Mouse (Mus musculus): ENCODE measurements around the gene Ror2. TPM values are rescaled to one million over a fixed set of nuclear protein-coding genes. Genes with fewer than 3 reads are reported as not detected.

Ror2 gene
- polyA plus RNA-seq, 1 experiment: 5.9 TPM

DNA sequence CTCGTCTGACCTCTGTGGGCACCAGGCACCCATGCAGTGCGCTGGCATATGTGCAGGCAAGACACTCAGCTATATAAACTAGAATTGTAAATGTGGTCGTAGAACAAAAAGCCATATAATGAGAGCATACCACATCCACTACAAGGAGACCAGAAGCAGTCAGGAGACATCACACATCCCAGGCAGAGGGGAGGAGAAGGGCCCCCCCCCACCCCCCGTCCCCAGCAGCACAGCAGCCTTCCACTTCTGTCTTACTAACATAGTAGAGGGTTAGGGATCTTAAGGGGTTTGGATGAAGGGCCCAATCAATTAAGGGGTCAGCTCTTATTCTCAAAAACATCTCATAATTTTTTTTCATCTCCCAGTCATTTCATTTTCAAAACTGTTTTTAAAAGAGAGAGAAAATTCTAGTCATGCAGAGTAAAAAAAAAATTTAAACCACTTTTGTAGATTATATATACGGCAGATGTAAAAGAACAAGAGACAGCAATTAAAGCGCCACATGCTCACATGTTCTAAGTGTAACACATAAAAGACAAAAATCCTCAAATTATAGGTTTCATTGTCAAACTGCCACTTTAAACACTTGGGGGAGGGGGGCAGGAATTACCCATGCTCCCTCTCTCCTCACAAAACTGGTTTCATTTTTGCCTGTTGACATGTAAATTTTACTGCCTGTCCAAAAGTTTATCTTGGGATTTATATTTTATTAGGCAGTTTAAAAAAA lies 89.8 kb downstream of the Ror2 start:
- Histone ChIP-seq H3K27ac (ENCODE audit: insufficient read depth, low read depth, low read length) (no peak overlapping the region), H3K4me1 (ENCODE audit: control insufficient read depth, insufficient read depth, insufficient read length, low read length) (no peaks in the 10 kb centered on the region; the same call in 1 of the 2 replicates), H3K4me3 (ENCODE audit: low read depth, low read length) (no peak overlapping the region), H3K36me3 (ENCODE audit: control insufficient read depth, insufficient read depth, low read length) (no peaks in the 10 kb centered on the region), H3K27me3 (ENCODE audit: control insufficient read depth, insufficient read depth, low read length) (no peaks in the 10 kb centered on the region)
- 88% methylated on average over 6 of the region's 6 CpGs for WGBS
- no peak for TF ChIP-seq CTCF (IDR thresholded peaks at IDR 0.05; ENCODE audit: extremely low read depth, insufficient read length, insufficient replicate concordance, low read depth, low read length)
- TF ChIP-seq POLR2A (IDR thresholded peaks at IDR 0.05; ENCODE audit: low read depth, low read length): no peak

DNA sequence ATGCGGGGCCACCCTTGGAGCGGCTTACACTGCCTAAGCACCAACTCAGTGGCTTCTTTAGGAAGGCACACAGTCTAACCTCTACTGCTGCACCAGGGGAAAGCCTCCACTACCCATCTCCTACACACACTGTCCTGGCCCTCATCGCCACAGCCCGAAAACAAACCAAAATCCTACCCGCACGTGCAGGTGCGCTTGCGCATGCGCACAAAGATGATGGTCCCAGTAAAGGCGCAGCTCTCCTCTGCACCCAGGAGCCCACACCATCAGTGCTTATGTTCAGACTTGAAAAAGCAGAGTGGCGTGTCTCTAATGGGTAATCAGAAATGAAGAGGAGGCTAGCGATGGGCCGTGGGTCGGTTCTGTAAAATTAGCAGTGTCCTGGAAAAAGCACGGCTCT lies 91.6 kb downstream of the Ror2 start:
- WGBS: 97% methylated on average over 15 of the region's 15 CpGs
- H3K27me3 ChIP-seq (ENCODE audit: control insufficient read depth, insufficient read depth, low read length): no peaks in the 10 kb centered on the region
- no peak overlapping the region for H3K4me3 ChIP-seq (ENCODE audit: low read depth, low read length)
- TF ChIP-seq CTCF (IDR thresholded peaks at IDR 0.05; ENCODE audit: extremely low read depth, insufficient read length, insufficient replicate concordance, low read depth, low read length): no peak
- no peak for TF ChIP-seq POLR2A (IDR thresholded peaks at IDR 0.05; ENCODE audit: low read depth, low read length)
- no peaks in the 10 kb centered on the region for H3K36me3 ChIP-seq (ENCODE audit: control insufficient read depth, insufficient read depth, low read length)
- H3K27ac ChIP-seq (ENCODE audit: insufficient read depth, low read depth, low read length): no peak overlapping the region
- no peaks in the 10 kb centered on the region; the same call in 1 of the 2 replicates for H3K4me1 ChIP-seq (ENCODE audit: control insufficient read depth, insufficient read depth, insufficient read length, low read length)

DNA sequence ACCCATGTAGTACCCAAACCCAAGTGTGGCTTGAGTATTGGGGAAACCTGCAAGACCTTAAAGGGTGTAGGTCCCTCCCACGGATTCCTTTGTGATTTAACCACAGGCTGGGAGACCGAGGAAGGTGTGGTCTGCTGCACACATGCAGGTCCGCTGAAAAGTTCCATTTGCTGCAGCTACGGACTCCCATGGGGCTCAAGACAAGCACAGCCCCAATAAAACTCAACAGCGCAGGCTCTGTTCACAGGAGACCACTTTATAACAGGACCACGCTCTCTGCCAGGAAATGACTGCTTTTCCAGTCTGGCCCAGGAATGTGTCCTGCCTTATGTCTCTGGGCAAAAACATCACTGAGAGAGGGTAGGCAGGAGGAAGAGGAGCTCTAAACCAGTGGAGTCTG lies 92.2 kb downstream of the Ror2 start:
- 78% methylated on average over 6 of the region's 6 CpGs for WGBS
- H3K27ac ChIP-seq (ENCODE audit: insufficient read depth, low read depth, low read length): no peak overlapping the region
- H3K27me3 ChIP-seq (ENCODE audit: control insufficient read depth, insufficient read depth, low read length): no peaks in the 10 kb centered on the region
- no peak for TF ChIP-seq CTCF (IDR thresholded peaks at IDR 0.05; ENCODE audit: extremely low read depth, insufficient read length, insufficient replicate concordance, low read depth, low read length)
- TF ChIP-seq POLR2A (IDR thresholded peaks at IDR 0.05; ENCODE audit: low read depth, low read length): no peak
- H3K36me3 ChIP-seq (ENCODE audit: control insufficient read depth, insufficient read depth, low read length): no peaks in the 10 kb centered on the region
- no peaks in the 10 kb centered on the region; the same call in 1 of the 2 replicates for H3K4me1 ChIP-seq (ENCODE audit: control insufficient read depth, insufficient read depth, insufficient read length, low read length)
- no peak overlapping the region for H3K4me3 ChIP-seq (ENCODE audit: low read depth, low read length)

DNA sequence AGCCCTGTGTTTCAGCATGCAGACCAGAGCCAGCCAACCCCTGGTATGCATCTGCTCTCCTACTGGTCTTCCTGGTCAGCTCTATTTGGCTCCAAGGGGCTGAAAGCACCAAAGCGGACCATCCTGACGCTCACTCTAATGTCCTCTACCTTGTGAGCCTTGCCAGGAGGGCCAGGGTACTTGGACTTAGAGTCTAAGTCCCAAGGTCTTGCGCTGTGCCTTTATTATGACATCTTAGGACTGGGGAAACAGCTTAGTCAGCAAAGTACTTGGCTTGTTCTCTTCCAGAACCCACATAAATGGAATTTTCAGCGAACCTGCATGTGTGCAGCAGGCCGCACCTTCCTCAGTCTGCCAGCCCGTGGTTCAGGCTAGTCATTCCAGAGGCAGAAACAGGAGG lies 93.6 kb downstream of the Ror2 start:
- Histone ChIP-seq H3K27ac (ENCODE audit: insufficient read depth, low read depth, low read length) (no peak overlapping the region), H3K4me3 (ENCODE audit: low read depth, low read length) (no peak overlapping the region), H3K4me1 (ENCODE audit: control insufficient read depth, insufficient read depth, insufficient read length, low read length) (no peaks in the 10 kb centered on the region; the same call in 1 of the 2 replicates), H3K36me3 (ENCODE audit: control insufficient read depth, insufficient read depth, low read length) (no peaks in the 10 kb centered on the region), H3K27me3 (ENCODE audit: control insufficient read depth, insufficient read depth, low read length) (no peaks in the 10 kb centered on the region)
- WGBS: 87% methylated on average over 6 of the region's 6 CpGs
- TF ChIP-seq POLR2A (IDR thresholded peaks at IDR 0.05; ENCODE audit: low read depth, low read length) (no peak), CTCF (IDR thresholded peaks at IDR 0.05; ENCODE audit: extremely low read depth, insufficient read length, insufficient replicate concordance, low read depth, low read length) (no peak)

DNA sequence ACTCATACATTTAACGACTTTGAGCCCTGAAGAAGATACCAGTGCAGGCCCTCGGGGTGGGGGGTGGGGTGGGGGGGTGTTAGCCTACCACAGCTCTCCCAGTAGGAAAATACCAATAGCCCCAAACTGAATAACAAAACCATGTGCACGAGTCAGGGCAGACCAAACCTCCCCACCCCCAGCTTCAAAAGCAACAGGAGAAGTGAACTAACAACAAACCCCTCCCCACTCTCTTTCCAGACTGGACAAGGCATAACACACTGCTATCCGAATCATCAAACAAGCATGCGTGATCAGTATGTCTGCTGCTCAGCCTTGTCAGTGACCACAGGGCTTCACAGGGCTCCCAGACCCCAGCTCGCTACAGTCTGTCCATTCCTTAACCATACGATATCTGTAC lies 94.3 kb downstream of the Ror2 start:
- Histone ChIP-seq H3K36me3 (ENCODE audit: control insufficient read depth, insufficient read depth, low read length) (no peaks in the 10 kb centered on the region), H3K27ac (ENCODE audit: insufficient read depth, low read depth, low read length) (no peak overlapping the region), H3K4me1 (ENCODE audit: control insufficient read depth, insufficient read depth, insufficient read length, low read length) (no peaks in the 10 kb centered on the region; the same call in 1 of the 2 replicates), H3K27me3 (ENCODE audit: control insufficient read depth, insufficient read depth, low read length) (no peaks in the 10 kb centered on the region), H3K4me3 (ENCODE audit: low read depth, low read length) (no peak overlapping the region)
- 77% methylated on average over 7 of the region's 7 CpGs for WGBS
- TF ChIP-seq POLR2A (IDR thresholded peaks at IDR 0.05; ENCODE audit: low read depth, low read length) (no peak), CTCF (IDR thresholded peaks at IDR 0.05; ENCODE audit: extremely low read depth, insufficient read length, insufficient replicate concordance, low read depth, low read length) (no peak)

DNA sequence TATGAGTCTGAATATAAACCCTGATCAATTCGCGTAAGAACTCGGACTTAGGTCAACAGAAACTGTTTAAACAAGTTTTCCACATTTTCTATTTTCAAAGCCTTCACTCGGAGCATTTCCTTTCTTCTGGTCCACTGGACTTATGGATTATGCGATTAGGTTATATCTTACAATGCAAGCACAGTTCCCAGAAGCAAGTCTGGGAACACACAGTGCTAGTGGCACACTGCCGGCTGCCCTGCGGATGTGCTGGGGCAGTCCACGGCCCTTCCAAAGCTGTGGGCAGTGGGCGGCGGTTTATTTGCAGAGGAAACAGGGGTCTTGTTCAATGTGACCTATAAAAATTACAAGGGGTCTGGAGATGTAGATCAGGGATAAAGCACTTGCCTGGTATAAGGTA lies 97.0 kb downstream of the Ror2 start:
- WGBS: 62% methylated on average over 10 of the region's 10 CpGs
- TF ChIP-seq CTCF (IDR thresholded peaks at IDR 0.05; ENCODE audit: extremely low read depth, insufficient read length, insufficient replicate concordance, low read depth, low read length) (no peak), POLR2A (IDR thresholded peaks at IDR 0.05; ENCODE audit: low read depth, low read length) (no peak)
- no peak overlapping the region for H3K27ac ChIP-seq (ENCODE audit: insufficient read depth, low read depth, low read length)

DNA sequence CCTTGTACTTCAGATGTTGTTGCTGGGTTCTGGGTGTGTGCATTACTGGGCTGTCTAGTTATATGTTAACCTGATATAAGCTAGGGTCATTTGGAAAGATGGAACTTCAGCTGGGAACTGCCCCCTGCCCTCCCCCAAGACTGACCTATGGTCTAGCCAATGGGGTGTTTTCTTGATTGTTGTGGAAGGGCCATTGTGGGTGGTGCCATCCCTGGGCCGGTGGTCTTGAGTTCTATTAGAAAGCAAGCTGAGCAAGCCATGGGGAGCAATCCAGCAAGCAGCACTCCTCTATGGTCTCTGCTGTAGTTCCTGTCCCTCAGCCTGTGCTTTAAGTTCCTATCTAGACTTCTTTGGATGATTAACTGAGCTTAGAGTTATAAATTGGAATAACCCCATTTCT lies 101.1 kb downstream of the Ror2 start:
- no peaks in the 10 kb centered on the region for H3K36me3 ChIP-seq (ENCODE audit: control insufficient read depth, insufficient read depth, low read length)
- no peak overlapping the region for H3K4me3 ChIP-seq (ENCODE audit: low read depth, low read length)
- no peak overlapping the region for H3K27ac ChIP-seq (ENCODE audit: insufficient read depth, low read depth, low read length)
- H3K4me1 ChIP-seq (ENCODE audit: control insufficient read depth, insufficient read depth, insufficient read length, low read length): no peaks in the 10 kb centered on the region
- no peaks in the 10 kb centered on the region for H3K27me3 ChIP-seq (ENCODE audit: control insufficient read depth, insufficient read depth, low read length)
- WGBS: 89% methylated on average over 1 of the region's 1 CpGs
- TF ChIP-seq POLR2A (IDR thresholded peaks at IDR 0.05; ENCODE audit: low read depth, low read length) (no peak), CTCF (IDR thresholded peaks at IDR 0.05; ENCODE audit: extremely low read depth, insufficient read length, insufficient replicate concordance, low read depth, low read length) (no peak)

More for the DNA sequence above, 97.0 kb downstream of the Ror2 start:
- H3K36me3 ChIP-seq (ENCODE audit: control insufficient read depth, insufficient read depth, low read length): no peaks in the 10 kb centered on the region
- no peak overlapping the region for H3K4me3 ChIP-seq (ENCODE audit: low read depth, low read length)
- H3K4me1 ChIP-seq (ENCODE audit: control insufficient read depth, insufficient read depth, insufficient read length, low read length): no peaks in the 10 kb centered on the region
- H3K27me3 ChIP-seq (ENCODE audit: control insufficient read depth, insufficient read depth, low read length): no peaks in the 10 kb centered on the region

All from small intestine, adult 2 months (tissue).